Mouse (Mus musculus) midbrain, embryonic 16.5 days (tissue): ENCODE measurements around the gene Slc25a35. TPM values are rescaled to one million over a fixed set of nuclear protein-coding genes. Genes with fewer than 3 reads are reported as not detected.

Experiments
- ATAC-seq: fragments of 200-750 bp; cut with Nextera tagmentation; 2 replicates; pipeline ENCODE4 v1.8.0; 2017; ENCODE audit warnings: moderate TSS enrichment
- H3K27ac ChIP-seq: fragments of 300-500 bp; sonication (generic); 2 replicates; pipeline ENCODE4 v1.5.1; 2014; ENCODE audit warnings: mild to moderate bottlenecking, low read length, mixed read lengths
- H3K27me3 ChIP-seq: fragments of 300-500 bp; sonication (generic); 2 replicates; pipeline ENCODE4 v1.6.1; 2014; ENCODE audit warnings: low read depth, low read length, mixed read lengths; ENCODE audit not compliant: control insufficient read depth, insufficient read depth
- H3K36me3 ChIP-seq: fragments of 300-500 bp; sonication (generic); 2 replicates; pipeline ENCODE4 v1.6.1; 2014; ENCODE audit warnings: mild to moderate bottlenecking, low read length, moderate library complexity, mixed read lengths; ENCODE audit not compliant: control insufficient read depth, insufficient read depth
- H3K4me1 ChIP-seq: fragments of 300-500 bp; sonication (generic); 2 replicates; pipeline ENCODE4 v1.6.1; 2014; ENCODE audit warnings: mild to moderate bottlenecking, low read length, mixed read lengths; ENCODE audit not compliant: control insufficient read depth, insufficient read depth
- H3K4me2 ChIP-seq: fragments of 300-500 bp; sonication (generic); 2 replicates; pipeline ENCODE4 v1.6.1; 2014; ENCODE audit warnings: mild to moderate bottlenecking, low read length, mixed read lengths
- H3K4me3 ChIP-seq: fragments of 300-500 bp; sonication (generic); 2 replicates; pipeline ENCODE4 v1.5.1; 2014; ENCODE audit warnings: low read depth, mild to moderate bottlenecking, low read length, moderate library complexity, mixed read lengths
- H3K9ac ChIP-seq: fragments of 300-500 bp; sonication (generic); 2 replicates; pipeline ENCODE4 v1.6.1; 2014; ENCODE audit warnings: low read depth, low read length, mixed read lengths
- H3K9me3 ChIP-seq: fragments of 300-500 bp; sonication (generic); replicated peaks from 2 replicates; pipeline ENCODE4 v1.6.1; 2014; ENCODE audit warnings: mild to moderate bottlenecking, low read length, mixed read lengths; ENCODE audit not compliant: control insufficient read depth, poor library complexity, severe bottlenecking
- WGBS: fragments of 180-500 bp; shearing (Covaris S2); extraction: QIAGEN DNeasy Blood & Tissue Kit; methylation state at CpG from one replicate; pipeline ENCODE4 v1.1.7; 2014; 5-methylcytosine and 5-hydroxymethylcytosine counted together
- polyA plus RNA-seq: library from polyadenylated mRNA; unstranded; fragments of >200 nt; fragmentation: Nextera tagmentation; extraction: Ambion mirVana; gene quantifications from 2 replicates; pipeline ENCODE4 v1.2.1, GENCODE M21; 2015

Slc25a35 gene
- polyA plus RNA-seq, 1 experiment from 2014 or later = 1.4 TPM

DNA sequence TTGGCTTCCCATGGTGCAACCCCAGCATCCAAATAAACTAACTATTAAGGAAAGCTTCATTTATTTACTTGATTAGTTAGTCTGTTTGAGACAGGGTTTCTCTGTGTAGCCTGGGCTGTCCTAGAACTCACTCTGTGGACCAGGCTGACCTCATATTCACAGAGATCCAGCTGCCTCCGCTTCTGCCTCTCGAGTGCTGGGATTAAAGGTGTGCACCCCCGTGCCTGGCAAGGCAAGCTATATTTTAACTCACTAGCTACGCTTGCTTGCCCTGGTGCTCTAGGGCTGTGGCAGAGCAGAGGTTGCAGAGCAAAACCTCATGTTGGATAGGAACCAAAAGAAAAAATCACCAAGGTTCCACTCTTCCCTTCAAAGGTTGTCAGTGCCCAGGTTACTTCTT, 27.4 kb upstream of the Slc25a35 start:
- 0 out of 2 replicates have a peak, but pooled peaks cover 4% of the 10 kb centered on the region for H3K36me3 ChIP-seq
- peak overlapping the region; percentile 65 for H3K4me2 ChIP-seq
- no peak for ATAC-seq
- no peaks in the 10 kb centered on the region for H3K27me3 ChIP-seq
- H3K9ac ChIP-seq = peak overlapping the region; percentile 70
- WGBS = 56% methylated on average over 4 of the region's 4 CpGs
- no peaks in the 10 kb centered on the region for H3K9me3 ChIP-seq
- peaks cover 8% of the 10 kb centered on the region; the same call in 1 of the 2 replicates for H3K4me1 ChIP-seq
- H3K27ac ChIP-seq = peak overlapping the region; percentile 86; the same call in 1 of the 2 replicates
- H3K4me3 ChIP-seq = peak overlapping the region; percentile 51

DNA sequence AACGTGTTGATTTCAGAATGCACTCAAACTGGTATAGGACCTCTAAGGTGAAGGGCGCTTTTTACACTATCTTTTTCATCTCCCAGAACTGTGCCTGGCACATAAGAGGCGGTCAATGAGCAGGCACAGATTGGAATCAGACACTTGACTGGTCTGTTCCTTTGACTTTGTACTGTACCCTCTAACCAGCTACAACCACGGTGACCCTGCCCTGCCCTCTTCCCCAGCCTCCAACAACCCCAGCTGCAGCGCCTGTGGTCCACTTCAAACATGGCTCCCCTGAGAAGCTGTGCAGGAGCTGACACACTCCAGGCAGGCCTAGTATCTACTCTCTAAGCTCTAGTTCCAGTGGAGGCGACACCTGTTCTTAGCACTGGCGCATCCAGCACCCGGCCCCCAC, 25.2 kb upstream of the Slc25a35 start:
- WGBS = 88% methylated on average over 8 of the region's 8 CpGs
- Histone ChIP-seq H3K27ac (no peak overlapping the region), H3K9ac (no peak overlapping the region), H3K27me3 (no peaks in the 10 kb centered on the region), H3K4me1 (peaks cover 13% of the 10 kb centered on the region), H3K4me3 (no peak overlapping the region), H3K36me3 (0 out of 2 replicates have a peak, but pooled peaks cover 4% of the 10 kb centered on the region), H3K4me2 (no peak overlapping the region), H3K9me3 (no peaks in the 10 kb centered on the region)
- no peak for ATAC-seq

DNA sequence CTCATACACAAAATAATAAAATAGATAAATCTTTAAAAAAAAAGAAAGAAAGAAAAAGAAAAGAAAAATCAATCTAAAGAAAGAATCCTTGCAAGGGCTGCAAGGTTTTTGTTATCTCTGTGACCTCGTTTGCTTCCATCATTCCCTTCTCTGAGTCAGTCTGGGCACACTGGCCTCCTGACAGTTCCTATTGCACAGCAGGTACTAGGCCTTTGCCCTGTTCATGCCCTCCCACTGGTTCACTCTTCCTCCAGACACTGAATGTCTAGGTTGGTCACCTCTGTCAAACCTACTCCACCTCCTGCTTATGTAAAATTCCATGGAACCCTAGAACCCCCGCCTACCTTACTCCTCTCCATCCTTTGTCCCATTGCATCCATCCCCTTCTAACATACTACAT, 22.7 kb upstream of the Slc25a35 start:
- H3K4me3 ChIP-seq = no peak overlapping the region
- H3K9ac ChIP-seq = no peak overlapping the region
- peaks cover 14% of the 10 kb centered on the region for H3K4me1 ChIP-seq
- H3K27ac ChIP-seq = no peak overlapping the region
- H3K36me3 ChIP-seq = 0 out of 2 replicates have a peak, but pooled peaks cover 4% of the 10 kb centered on the region
- peak overlapping the region; percentile 56; the same call in 1 of the 2 replicates for H3K4me2 ChIP-seq
- ATAC-seq = no peak
- H3K9me3 ChIP-seq = no peaks in the 10 kb centered on the region
- no peaks in the 10 kb centered on the region for H3K27me3 ChIP-seq
- 75% methylated on average over 2 of the region's 2 CpGs for WGBS

DNA sequence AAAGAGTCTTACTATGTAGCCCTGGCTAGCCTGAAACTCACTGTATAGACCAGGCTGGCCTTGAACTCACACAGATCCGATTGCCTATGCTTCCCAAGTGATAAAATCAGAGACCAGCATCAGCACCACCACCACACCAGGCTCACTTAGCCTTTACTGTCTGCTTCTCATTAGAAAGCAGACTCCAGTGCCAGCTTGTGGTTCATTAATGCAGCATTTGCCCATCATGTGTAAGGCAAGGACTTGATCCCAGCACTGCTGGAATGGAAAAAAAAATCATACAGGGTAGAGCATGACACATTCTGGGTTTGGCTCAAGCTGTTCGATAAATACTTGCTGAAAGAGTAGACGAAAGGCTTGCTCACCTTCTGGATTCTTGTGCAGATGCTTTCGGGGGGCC, 21.9 kb upstream of the Slc25a35 start:
- 0 out of 2 replicates have a peak, but pooled peaks cover 4% of the 10 kb centered on the region for H3K36me3 ChIP-seq
- peak overlapping the region; percentile 90; the same call in 1 of the 2 replicates for H3K27ac ChIP-seq
- peaks cover 10% of the 10 kb centered on the region for H3K4me1 ChIP-seq
- WGBS = 94% methylated on average over 4 of the region's 4 CpGs
- H3K4me2 ChIP-seq = peak overlapping the region; percentile 56
- no peaks in the 10 kb centered on the region for H3K27me3 ChIP-seq
- no peak for ATAC-seq
- no peaks in the 10 kb centered on the region for H3K9me3 ChIP-seq
- H3K4me3 ChIP-seq = peak overlapping the region; percentile 49
- no peak overlapping the region; the same call in 1 of the 2 replicates for H3K9ac ChIP-seq

DNA sequence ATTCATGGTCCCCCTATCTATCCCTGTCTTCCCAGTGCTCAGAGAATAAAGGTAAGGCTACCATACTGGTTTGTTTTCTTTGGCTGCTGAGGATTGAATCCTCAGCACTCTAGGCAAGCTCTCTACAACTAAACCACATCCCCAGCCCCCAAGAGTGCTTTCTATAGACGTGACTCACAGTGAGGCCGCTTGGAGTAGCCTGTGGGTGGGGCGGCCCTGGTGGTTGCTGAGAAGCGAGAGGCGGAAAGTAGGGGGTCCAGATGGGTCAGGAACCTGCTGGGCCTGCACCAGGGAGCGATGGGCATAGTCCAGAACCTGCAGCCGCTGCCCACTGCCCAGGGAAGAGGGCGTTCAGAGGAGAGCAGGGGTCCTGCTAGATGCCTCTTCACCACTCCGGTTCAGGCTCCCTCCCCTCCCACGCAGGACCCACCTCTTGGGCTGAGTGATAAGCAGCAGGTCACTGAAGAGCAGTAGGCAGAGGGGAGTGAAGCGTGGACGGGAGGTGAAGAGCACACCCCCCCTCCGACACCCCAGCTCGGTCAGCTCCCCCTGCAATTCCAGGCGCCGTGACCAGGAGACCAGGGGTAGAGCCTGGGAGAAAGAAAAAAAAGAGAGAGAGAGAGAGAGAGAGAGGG, 21.0 kb upstream of the Slc25a35 start:
- Histone ChIP-seq H3K27me3 (no peaks in the 10 kb centered on the region), H3K9me3 (no peaks in the 10 kb centered on the region), H3K4me3 (peak overlapping the region; percentile 49), H3K9ac (peak overlapping the region; percentile 70), H3K4me2 (peak overlapping the region; percentile 56), H3K36me3 (0 out of 2 replicates have a peak, but pooled peaks cover 4% of the 10 kb centered on the region), H3K4me1 (peaks cover 10% of the 10 kb centered on the region), H3K27ac (peak overlapping the region; percentile 90)
- peak; percentile 69 for ATAC-seq
- 5% methylated on average over 14 of the region's 16 CpGs for WGBS

DNA sequence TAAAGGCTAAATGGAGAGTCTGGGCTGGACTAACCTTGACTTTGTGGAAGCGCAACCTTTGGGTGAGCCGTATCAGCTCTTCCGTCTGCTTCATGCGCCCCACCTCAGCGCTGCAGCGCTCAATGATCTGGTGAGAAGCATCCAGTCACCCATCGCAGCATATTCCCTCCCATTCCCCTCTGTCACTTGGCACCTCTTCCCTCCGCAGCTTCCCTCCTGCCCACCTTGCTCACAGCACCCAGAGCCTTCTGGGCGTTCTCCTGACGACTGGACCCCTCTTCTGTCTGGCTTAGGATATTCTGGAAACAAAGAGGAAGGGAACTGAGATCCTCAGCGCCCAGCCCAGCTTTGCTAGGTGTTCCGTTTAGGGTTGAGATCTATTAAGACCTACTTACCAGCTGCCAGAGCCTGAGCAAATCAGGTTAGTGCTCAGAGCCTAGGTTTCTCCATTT, 20.4 kb upstream of the Slc25a35 start:
- Histone ChIP-seq H3K27me3 (no peaks in the 10 kb centered on the region), H3K9me3 (no peaks in the 10 kb centered on the region), H3K4me1 (peaks cover 10% of the 10 kb centered on the region), H3K27ac (peak overlapping the region; percentile 90), H3K4me3 (peak overlapping the region; percentile 49), H3K9ac (peak overlapping the region; percentile 70), H3K4me2 (peak overlapping the region; percentile 56), H3K36me3 (0 out of 2 replicates have a peak, but pooled peaks cover 4% of the 10 kb centered on the region)
- WGBS = 4% methylated on average over 12 of the region's 12 CpGs
- ATAC-seq = peak; percentile 86

DNA sequence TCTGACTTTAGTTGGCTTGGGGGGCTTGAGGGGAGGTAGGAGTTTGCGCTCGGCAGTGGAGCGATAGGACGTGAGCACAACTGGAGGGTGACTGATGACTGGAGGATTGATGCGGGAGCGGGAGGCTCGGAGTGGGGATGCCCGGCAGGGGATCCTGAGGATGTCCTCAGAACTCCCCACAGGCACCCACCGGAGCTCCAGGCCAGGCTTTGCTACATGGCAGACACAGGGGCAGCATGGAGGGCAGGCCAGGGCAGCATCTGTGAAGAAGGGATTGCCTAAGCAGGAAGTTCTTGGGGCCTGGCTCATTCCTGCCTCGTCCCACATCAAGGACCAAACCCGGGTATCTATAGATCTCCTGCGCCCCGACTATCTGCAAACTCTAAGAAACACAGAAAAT, 14.0 kb upstream of the Slc25a35 start:
- ATAC-seq = no peak
- Histone ChIP-seq H3K9me3 (no peaks in the 10 kb centered on the region), H3K4me2 (peak overlapping the region; percentile 60; the same call in 1 of the 2 replicates), H3K36me3 (no peaks in the 10 kb centered on the region), H3K4me1 (peaks cover 12% of the 10 kb centered on the region), H3K27me3 (peaks cover 23% of the 10 kb centered on the region), H3K9ac (no peak overlapping the region), H3K4me3 (no peak overlapping the region; the same call in 1 of the 2 replicates), H3K27ac (no peak overlapping the region)
- 5% methylated on average over 13 of the region's 13 CpGs for WGBS

DNA sequence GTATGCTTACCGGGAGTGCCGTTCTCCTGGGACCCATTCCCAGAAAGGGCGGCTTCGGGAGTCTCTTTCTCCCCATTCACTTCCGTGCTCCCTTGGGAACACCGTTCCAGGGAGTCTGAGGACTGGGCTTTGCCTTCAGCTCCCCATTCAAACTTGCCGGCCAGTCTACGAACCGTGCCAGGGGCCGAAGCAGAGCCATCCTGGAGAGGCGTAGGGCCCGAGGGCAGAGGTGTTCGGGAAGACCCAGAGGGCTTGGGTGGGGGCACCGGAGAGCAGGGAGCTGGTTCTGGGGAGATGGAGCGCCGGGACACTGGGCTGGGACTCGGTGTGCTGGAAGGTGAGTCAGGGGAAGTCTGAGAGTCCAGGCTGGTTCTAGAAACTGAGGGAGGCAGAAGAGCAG, 13.5 kb upstream of the Slc25a35 start:
- Histone ChIP-seq H3K36me3 (no peaks in the 10 kb centered on the region), H3K4me3 (peak overlapping the region; percentile 33), H3K27me3 (peaks cover 23% of the 10 kb centered on the region), H3K9me3 (no peaks in the 10 kb centered on the region), H3K4me1 (peaks cover 12% of the 10 kb centered on the region), H3K9ac (peak overlapping the region; percentile 48), H3K27ac (no peak overlapping the region), H3K4me2 (peak overlapping the region; percentile 60)
- ATAC-seq = no peak
- WGBS = 2% methylated on average over 17 of the region's 17 CpGs

DNA sequence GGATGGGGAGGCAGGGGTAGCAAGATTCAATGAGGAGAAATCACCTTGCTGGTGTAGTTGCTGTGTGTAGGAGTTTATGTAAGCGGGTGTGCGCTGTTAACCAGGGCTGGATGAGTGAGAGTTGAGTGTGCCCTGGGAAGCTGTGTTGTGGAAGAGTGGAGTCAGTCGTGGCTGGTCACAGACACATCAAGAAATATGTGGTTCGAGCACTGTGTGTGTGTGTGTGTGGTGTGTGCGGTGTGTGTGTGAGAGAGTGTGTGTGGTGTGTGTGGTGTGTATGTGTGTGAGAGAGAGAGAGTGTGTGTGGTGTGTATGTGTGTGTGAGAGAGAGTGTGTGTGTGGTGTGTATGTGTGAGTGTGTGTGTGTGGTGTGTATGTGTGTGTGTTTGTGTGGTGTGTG, 12.5 kb upstream of the Slc25a35 start:
- peak overlapping the region; percentile 60; the same call in 1 of the 2 replicates for H3K4me2 ChIP-seq
- H3K9ac ChIP-seq = no peak overlapping the region
- WGBS = 76% methylated on average over 5 of the region's 5 CpGs
- no peak overlapping the region for H3K4me3 ChIP-seq
- no peak for ATAC-seq
- no peak overlapping the region for H3K27ac ChIP-seq
- H3K36me3 ChIP-seq = no peaks in the 10 kb centered on the region
- H3K9me3 ChIP-seq = no peaks in the 10 kb centered on the region
- H3K27me3 ChIP-seq = peaks cover 23% of the 10 kb centered on the region
- H3K4me1 ChIP-seq = peaks cover 12% of the 10 kb centered on the region
